Mouse (Mus musculus) ZHBTc4 (cell line): Measurements from ENCODE around the gene Ly86.

Source experiments
- DNase-seq: peaks from one replicate; pipeline ENCODE4 v3.0.0-alpha.2; 2011; ENCODE audit warnings: low read depth, low spot score

Ly86 gene

DNA sequence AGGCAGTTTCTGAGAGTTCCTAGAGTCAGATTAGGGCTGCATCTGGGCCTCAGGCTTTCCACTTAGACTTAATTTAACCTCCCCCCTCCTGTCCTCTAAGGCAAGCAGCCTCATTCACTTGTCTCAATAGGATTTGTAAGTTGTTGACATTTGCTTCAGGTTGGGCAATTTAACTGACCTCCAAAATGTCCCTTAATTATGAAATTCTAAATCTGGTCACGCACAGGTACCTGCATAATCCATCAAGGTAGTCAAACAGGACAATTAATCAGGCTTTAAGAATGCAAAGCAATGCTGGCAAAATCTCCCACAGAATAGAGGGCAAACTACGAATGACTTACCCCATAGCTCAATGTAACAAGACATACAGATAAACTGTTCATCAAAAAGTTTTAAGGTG, 8.0 kb downstream of the Ly86 start:
- no peak for DNase-seq

DNA sequence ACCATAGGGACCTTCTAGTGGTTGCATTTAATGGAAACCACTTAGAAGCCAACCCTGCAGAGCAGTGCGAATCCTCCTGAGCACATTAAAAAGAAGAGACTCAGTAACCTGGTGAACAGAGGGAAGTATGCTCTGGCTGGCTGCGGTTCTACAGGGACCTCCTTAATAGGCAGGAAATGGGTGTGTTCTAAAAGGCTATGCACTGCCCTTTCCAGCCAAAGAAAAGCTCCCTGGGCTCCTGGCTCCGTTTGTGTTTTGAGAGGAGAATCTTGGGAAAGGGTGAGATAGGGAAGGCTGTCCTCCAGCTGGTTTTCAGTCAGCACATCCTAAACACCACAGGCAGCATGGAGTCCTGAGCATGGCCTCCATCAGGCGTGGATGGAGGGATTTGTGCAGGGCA, 8.9 kb downstream of the Ly86 start:
- DNase-seq, result no peak

DNA sequence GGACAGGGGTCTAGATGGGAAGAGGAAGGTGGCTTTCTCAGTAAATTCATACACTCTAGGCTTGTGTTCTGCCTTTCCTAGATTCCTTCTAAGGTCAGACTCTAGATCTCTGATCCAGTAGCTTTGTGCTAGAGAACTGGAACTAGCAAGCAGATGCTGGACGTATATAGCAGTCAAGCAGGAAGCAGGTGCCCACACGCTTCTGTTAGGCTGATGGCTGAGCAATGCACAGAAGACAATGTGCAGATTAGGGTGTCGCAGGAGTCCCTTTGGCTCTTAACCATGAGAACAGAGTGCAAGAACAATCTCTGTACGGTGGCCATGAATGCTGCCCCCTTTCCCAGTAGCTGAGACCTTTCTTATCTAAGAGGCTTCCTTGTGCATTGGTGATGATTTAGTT, 9.4 kb downstream of the Ly86 start:
- no peak for DNase-seq

DNA sequence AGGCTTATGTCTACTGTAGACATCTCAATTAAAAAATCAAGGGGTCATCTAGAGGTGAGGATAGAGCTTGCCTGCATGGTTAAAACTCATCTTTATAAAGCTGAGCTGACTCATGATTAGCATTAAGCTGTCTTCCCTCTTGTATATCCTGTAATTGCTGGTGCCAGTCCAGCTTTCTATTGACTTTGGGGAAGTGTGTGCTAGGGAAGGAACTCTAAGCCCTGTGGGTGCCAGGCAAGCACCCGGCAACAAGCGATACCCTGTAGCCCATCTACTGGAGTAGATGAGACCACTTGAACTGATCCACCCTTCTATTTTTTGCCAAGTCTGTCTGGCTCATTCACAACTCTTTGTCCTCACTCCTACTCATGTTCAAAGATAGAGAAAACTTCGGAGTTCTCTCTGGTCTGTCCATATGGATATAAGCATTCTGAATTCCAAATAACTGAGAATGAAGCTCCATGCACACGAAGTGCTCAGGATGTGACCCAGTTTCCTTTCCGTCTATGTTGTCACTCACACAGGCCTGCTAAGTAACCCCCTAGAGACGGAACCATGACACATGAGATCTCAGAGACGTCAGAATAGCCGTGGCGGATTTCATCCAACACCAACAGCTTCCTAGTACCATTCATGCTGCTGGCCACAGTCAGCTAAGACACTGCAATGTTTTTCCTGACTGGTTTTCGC, 10.8 kb downstream of the Ly86 start:
- DNase-seq, result no peak

DNA sequence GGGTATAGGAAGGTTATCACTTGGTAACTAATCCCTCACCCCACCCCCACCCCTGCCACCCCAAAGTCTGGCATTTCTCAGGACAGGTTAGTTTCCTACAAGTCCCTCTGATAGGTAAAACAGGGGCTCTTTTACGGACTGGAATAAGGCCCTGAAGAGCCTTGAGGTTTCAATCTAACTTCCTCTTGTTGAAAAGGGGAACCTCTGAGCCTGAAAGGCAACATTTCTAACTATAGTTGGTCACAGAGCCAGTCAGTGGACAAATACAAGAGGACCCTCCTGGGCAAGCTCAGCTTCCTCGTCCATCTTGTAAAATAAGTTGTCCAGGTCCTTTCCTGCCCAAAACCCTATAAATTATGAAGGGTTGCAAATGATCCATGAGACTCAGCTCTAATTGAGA, 11.5 kb downstream of the Ly86 start:
- DNase-seq, result no peak

DNA sequence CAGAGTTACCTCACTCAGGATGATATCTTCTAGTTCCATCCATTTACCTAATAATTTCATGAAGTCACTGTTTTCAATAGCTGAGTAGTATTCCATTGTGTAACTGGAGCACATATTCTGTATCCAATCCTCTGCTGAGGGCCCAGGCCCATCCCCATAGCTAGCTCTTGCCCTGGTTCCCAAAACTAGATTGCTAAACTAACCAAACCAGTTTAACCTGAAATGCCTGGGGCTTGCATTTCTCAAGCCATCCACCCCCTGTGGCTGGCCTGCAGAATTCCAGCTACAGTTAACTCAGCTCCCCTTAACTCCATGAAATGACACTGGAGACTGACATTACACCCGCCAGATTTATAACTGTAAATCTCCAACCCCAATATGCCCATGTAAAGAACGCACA, 13.1 kb downstream of the Ly86 start:
- DNase-seq, result no peak

DNA sequence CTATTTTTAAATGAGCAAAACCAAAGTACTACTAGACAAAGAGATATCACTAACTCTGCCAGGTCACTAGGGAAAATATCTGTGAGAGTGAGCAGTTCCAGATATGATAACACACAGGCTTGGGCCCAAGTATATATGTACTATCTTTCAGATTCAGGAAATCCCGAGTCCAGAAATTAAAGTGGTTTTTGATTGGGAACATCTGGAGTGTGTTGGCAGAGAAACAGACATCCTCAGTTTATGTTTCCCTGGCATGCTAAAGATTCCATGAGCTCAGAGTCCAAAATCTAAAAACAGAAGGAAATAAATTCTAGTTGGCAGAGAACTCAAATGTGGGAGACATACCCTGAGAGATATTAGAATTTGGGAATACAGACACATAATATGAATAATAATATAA, 16.2 kb downstream of the Ly86 start:
- DNase-seq, result no peak

DNA sequence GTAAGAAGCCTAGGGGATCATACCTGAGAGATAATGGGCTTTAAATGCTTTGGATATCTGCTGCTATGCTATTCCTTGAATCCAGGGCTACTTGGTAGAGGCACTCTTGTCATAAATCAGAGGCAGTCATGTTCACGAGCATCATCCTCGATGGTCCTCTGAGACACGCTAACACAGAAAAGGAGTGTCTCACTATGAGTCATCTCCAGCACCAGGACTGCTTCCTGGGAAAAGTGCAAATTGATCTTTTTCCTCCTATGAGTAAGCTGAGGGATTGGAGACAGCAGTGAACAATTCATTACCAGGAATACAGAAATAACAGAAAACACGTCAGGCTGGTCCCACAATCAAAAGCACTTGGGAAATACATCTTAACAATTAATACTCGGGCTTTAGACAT, 19.3 kb downstream of the Ly86 start:
- DNase-seq, result no peak

DNA sequence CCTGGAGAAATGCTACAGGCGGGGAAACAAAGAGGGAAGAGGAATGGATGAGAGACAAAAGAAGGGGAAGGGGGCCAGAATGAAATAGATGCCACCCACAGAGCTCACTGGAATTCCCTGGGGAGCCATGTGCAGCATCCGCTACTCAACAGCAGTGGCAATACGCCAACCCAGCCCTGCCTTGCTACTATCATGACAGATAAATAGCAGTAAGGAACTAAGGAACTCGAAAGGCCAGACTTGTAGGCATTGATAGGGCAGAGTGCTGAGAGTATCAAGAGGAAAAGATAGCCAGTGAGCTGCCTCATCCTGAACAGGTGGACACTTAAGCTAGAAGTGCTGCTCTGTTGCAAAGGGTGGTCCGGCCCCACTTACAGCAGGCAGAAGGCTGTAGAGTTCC, 31.4 kb downstream of the Ly86 start:
- peak; percentile 10 for DNase-seq

DNA sequence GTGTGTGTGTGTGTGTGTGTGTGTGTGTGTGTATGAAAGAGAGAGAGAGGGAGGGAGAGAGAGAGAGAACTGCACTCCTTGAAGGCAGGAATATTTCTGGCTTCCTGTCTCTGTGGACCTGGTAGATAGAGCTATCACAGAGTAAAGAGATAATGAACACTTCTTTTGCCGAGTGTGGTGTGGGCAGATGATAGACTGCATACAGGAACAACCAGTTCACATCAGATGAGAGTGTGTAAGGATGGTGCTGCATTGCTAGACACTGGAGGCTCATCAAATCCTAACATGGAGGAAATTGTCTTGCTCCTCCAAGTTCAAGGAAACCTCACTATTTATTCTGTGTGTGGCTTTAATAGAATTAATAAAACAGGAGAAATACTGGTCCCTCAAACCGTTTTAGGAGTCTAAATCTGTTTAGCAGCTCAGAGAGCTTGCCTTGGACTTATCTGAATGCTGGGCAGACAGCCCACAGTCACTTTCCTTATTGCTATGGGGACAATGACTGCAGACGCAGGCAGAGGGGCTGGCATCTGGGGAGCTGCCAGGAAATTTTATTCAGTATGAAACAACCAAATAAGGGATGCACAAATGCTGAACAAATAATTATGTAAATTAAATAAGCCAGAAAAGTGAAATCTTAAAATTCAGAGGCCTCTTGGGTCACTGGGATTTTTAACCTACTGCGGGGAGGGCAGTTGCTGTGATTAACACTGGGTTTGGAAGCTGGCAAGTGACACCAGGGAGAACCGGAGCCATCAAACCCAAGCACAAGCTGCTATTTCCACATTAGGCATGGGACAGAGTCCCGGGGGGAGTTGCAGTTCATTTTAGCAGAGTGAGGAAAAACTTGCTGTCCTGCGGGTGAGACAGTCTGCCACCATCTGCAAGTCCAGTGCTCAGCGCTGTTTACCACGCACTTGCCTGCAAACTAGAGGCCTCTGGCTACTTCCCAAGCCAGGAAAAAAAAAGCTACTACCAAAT, 43.5 kb downstream of the Ly86 start:
- DNase-seq, result no peak

DNA sequence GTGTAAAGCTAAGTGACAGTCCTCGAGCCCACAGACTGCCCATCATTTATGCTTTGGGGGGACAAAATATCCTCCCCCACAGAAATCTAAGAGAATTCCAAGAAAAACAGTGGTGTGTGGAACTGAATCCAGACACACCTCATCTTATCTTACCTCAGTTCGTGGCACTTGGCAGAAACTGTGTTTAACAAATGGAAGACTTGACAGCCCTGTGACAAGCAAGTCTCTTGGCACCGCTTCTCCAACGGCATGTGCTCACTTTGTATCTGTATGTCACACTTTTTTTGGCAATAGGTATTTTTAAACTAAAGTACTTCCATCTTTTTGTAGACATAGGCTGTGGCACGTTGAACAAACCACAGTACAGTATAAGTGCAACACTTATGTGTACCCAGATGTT, 44.3 kb downstream of the Ly86 start:
- DNase-seq, result no peak

DNA sequence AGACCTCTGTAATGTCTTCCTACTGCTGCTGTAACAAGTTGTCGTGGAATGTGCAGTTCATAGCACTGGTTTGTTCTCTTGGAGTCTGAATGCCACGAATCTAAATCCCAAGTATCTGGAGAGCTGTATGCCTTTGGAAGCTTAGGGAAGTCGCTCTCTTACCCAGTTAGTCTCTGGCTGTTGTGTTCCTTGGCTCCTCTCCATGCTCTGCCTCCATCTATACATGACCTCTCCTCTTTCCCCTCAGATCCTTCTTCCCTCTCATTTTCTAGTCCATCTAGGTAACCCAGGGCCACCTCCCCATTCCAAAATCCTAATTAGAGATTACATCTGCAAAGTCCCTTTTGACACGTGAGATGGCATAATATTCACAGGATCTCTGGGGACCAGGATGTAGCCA, 53.8 kb downstream of the Ly86 start:
- DNase-seq, result no peak

DNA sequence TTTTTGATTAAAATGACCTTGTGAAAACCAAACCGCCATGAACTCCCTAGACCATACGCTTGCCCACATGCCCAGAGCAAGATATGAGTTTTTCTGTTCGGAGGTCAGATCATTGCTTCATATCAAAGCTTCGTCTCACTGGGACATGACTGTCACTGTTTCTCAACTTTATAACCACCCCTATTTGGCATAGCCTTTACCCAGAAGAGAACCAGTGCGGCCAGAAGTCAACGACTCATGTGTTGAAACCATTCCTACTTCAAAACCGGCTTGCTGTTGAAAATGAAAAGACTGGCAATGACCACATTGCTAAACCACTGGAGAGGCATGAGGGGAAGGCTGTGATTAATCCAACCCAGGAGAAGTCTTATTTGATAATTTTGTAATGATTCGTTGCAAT, 54.3 kb downstream of the Ly86 start:
- no peak for DNase-seq

DNA sequence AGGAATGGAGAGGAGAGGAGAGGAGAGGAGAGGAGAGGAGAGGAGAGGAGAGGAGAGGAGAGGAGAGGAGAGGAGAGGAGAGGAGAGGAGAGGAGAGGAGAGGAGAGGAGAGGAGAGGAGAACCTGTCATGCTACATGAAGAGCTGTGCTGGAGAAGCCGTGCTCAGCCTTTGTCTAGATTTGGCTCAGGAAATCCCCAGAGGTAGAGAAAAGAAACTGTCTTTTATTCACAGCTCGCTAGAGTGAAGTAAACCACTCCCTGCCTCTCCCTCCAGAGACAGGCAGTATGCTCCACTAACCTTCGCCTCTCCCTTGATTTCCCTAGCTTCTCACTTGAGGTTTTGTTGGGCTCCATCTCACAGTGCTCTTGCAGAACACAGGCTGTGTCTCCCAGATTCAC, 57.4 kb downstream of the Ly86 start:
- peak; percentile 6 for DNase-seq

DNA sequence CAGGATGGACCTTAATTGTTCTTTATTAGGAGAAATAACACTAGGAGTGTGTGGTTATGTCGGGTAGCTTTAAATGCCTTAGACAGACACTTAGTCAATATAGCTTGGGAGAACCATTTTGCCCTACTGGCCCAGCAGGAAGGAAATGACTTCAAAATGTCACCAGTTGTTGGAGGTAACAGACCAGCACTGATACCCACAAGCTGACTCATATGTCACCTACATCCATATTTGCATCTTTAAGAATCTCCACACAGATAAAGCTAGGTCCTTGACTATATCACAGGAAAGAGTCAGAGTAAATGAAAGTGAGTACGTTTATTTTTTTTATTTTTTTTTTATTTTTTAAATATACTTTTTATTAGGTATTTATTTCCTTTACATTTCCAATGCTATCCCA, 58.7 kb downstream of the Ly86 start:
- no peak for DNase-seq

DNA sequence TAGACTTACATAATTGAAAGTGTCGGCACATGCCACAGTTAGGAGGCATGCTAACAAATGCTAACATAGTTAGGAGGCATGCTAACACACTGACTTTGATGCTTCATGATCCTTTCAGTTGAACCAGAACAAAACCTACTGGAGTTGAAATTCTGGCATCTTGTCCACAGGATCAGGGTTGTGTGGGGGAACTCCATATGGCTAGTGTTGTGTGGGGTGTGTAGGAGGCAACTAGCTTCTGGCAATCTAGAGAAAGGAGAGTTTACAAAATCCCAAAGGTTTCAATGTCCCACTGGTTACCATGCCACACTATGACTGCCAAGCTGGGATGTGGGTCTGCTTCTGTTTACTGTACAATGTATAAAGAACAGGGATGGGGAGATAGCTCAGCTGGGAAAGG, 70.7 kb downstream of the Ly86 start:
- DNase-seq, result no peak

DNA sequence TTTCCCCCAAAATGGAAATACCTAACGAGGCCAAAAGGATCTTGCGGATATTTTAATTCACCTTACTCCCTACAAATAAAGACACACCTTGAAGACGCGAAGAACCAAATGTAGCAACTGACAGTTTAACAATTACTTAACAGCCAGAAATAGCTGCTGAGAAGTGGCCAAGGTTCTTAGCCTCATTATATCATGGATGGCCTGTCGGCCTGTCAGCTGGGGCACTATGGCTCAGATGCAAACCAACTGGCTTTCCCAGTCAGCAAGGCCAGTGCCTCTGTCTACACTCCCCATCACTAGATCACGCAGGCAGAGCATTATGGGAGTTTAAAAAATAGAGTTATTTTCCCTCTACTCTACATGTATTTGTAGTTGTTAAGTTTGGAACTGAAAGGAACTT, 78.4 kb downstream of the Ly86 start:
- no peak for DNase-seq

DNA sequence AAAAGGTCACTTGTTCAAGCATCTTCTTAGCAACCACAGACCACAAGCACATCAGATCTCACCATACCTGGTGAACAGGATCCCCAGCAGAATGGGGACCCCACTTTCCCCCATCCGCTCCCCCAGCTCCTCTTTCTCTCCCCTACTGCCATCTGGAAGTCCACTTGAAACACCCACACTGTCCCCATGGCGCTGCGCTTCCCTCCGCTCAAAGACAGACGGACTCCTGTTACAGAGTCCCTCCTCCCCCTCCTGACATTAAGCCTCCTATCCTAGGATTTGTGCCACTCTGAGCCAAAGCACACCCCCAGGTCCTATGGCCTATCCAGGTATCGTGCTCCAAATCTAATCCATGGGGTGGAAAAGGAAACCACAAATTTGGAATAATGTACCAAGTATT, 79.9 kb downstream of the Ly86 start:
- DNase-seq, result no peak

DNA sequence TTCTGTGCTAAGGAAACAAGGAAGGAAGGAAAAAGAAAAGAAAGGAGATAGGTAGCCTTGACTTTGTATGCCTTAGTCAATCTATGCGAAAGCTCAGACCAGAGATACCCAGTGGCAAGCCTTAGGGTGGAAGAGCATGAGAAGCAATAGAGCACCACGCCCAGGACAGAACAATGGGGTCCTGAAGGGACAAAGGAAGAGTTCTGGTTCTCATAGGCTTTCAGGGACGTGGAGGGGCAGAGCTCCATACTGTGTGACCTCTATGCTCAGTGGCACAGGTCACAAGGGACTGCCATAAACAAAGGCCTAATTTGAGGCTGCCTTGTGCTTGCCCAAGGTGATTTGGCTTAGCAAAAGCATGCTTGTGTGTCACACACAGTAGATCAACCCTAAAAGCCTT, 80.4 kb downstream of the Ly86 start:
- peak; percentile 93 for DNase-seq

DNA sequence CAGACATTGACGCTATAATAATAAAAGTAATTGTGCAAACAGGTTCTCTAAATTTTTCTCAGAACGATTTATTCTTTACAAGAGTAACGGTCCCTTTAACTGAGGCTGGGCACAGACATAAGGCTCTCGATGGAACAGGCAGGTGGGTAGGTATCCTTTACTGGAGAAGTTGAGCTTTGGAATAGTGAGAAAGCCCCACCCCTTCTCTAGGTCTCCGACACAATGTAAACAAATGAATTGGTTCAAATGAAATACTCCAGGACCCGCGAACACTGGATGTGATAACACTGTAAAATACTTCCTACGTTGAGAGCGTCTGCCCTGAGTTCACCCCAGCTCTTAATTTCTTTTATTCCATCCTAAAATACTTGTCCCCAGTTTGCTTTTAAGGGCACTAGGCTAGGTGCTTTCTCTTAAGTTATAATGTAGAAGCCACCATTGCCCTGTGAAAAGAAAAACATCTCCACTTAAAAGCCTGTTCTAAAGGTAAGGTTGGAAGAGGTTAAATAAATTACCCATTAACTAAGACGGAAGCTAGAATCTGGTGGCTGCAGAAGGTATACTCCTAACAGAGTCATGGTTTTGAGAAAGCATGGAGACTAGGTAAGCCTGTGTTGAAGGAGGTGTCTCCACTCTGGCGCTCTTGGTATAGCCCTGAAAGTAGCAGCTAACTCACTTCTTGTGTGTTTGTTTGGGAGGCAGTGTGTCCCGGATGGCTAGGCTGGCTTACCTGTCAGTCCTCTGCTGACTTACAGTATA, 81.7 kb downstream of the Ly86 start:
- DNase-seq, result no peak

DNA sequence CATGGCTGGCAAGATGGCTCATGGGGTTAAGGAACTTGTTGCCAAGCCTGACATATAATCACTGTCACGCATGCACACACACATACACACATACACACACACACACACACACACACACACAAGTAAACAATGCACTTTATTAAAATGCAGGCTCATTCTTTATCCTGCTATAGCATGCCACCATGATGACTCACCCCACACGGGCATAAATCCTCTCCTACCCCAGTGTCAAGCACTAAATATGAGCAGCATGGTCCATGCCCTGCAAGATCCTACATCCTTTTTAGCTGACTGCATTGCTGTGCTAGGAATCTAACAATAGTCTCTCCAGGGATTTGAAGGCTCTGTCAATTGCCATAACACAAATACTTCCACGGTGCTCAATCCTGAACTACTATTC, 83.5 kb downstream of the Ly86 start:
- no peak for DNase-seq

DNA sequence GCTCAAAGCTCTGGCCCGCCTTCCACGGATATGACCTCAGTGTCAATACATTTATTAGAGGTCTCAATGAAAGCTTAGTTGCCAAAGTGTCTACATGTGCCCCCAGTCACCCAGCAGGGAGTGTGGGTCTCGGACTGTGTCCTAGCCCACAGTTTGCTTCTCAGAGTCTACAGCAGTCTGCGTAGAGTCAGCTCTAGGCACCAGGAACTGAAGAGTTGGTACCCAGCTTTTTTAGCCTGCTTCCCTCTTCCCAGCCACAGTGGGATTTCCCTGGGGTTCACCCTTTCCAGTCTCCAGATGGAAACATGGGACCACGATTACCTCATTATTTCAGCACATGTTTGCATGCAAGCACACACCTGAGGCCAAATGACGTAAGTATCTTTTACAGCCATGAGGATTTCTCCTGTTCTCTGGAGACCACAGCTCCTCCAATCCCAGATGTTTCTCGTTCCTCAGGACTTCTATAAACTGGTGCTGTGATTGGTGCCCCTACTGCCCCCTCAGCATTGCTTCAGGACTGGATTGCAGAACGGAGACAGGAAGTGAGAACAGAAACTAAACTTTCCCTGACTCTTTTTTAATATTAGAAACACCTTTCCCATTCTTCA, 84.8 kb downstream of the Ly86 start:
- no peak for DNase-seq
